Mouse (Mus musculus): Measurements from ENCODE around the gene Nav2. TPM values are rescaled to one million over a fixed set of nuclear protein-coding genes. Genes with fewer than 3 reads are reported as not detected.

Nav2 gene
- total RNA-seq, 2 experiments from 2014 or later = 53.0 to 60.1 TPM

GRCm38 (mm10) chr7:49396202-49396601 is 487.7 kb downstream of the Nav2 start:
- no peak for DNase-seq (ENCODE audit: low spot score)
- intact Hi-C loops (cut with DNase I) = no loop called here

- intact Hi-C loops (cut with DNase I) = loop anchor here (2.0 kb wide), 1 partner anchor 27 kb away; no protein-coding TSS in a partner anchor
- no peak for DNase-seq (ENCODE audit: low spot score)
Observed at GRCm38 (mm10) chr7:49397441-49398003, 489.0 kb downstream of the Nav2 start.

- intact Hi-C loops (cut with DNase I) = loop anchor here (2.0 kb wide), 1 partner anchor 27 kb away; no protein-coding TSS in a partner anchor
Observed at GRCm38 (mm10) chr7:49398020-49398516, 489.6 kb downstream of the Nav2 start.

GRCm38 (mm10) chr7:49399314-49399713 is 490.8 kb downstream of the Nav2 start:
- intact Hi-C loops (cut with DNase I) = loop anchor here (2.0 kb wide), 1 partner anchor 25 kb away; no protein-coding TSS in a partner anchor
- no peak for DNase-seq (ENCODE audit: low spot score)

More at GRCm38 (mm10) chr7:49398020-49398516, 489.6 kb downstream of the Nav2 start:
- no peak for DNase-seq (ENCODE audit: low spot score)

GRCm38 (mm10) chr7:49400463-49400862 is 491.9 kb downstream of the Nav2 start:
- no peak for DNase-seq (ENCODE audit: low spot score)
- intact Hi-C loops (cut with DNase I) = no loop called here

GRCm38 (mm10) chr7:49402526-49402925 is 494.0 kb downstream of the Nav2 start:
- no peak for DNase-seq (ENCODE audit: low spot score)
- intact Hi-C loops (cut with DNase I) = no loop called here

- DNase-seq (ENCODE audit: low spot score) = no peak
Observed at GRCm38 (mm10) chr7:49407688-49408087, 499.2 kb downstream of the Nav2 start.

GRCm38 (mm10) chr7:49408625-49409024 is 500.1 kb downstream of the Nav2 start:
- intact Hi-C loops (cut with DNase I) = no loop called here
- no peak for DNase-seq (ENCODE audit: low spot score)

More at GRCm38 (mm10) chr7:49407688-49408087, 499.2 kb downstream of the Nav2 start:
- intact Hi-C loops (cut with DNase I) = no loop called here

GRCm38 (mm10) chr7:49409265-49409664 is 500.7 kb downstream of the Nav2 start:
- intact Hi-C loops (cut with DNase I) = no loop called here
- no peak for DNase-seq (ENCODE audit: low spot score)

GRCm38 (mm10) chr7:49410188-49410587 is 501.7 kb downstream of the Nav2 start:
- intact Hi-C loops (cut with DNase I) = no loop called here
- DNase-seq (ENCODE audit: low spot score) = no peak

GRCm38 (mm10) chr7:49410892-49411291 is 502.4 kb downstream of the Nav2 start:
- intact Hi-C loops (cut with DNase I) = no loop called here
- no peak for DNase-seq (ENCODE audit: low spot score)

- no peak for DNase-seq (ENCODE audit: low spot score)
- intact Hi-C loops (cut with DNase I) = no loop called here
Observed at GRCm38 (mm10) chr7:49411803-49412202, 503.3 kb downstream of the Nav2 start.

GRCm38 (mm10) chr7:49415131-49415530 is 506.6 kb downstream of the Nav2 start:
- DNase-seq (ENCODE audit: low spot score) = no peak
- intact Hi-C loops (cut with DNase I) = no loop called here

- no peak for DNase-seq (ENCODE audit: low spot score)
- intact Hi-C loops (cut with DNase I) = no loop called here
Observed at GRCm38 (mm10) chr7:49415716-49416115, 507.2 kb downstream of the Nav2 start.

- intact Hi-C loops (cut with DNase I) = no loop called here
- no peak for DNase-seq (ENCODE audit: low spot score)
Observed at GRCm38 (mm10) chr7:49418841-49419240, 510.3 kb downstream of the Nav2 start.

- intact Hi-C loops (cut with DNase I) = no loop called here
- DNase-seq (ENCODE audit: low spot score) = no peak
Observed at GRCm38 (mm10) chr7:49420139-49420802, 511.8 kb downstream of the Nav2 start.

GRCm38 (mm10) chr7:49421261-49421660 is 512.7 kb downstream of the Nav2 start:
- no peak for DNase-seq (ENCODE audit: low spot score)
- intact Hi-C loops (cut with DNase I) = no loop called here

GRCm38 (mm10) chr7:49423943-49424342 is 515.4 kb downstream of the Nav2 start:
- intact Hi-C loops (cut with DNase I) = loop anchor here (2.0 kb wide), 1 partner anchor 25 kb away; no protein-coding TSS in a partner anchor
- no peak for DNase-seq (ENCODE audit: low spot score)

GRCm38 (mm10) chr7:49426060-49426459 is 517.5 kb downstream of the Nav2 start:
- DNase-seq (ENCODE audit: low spot score) = no peak
- intact Hi-C loops (cut with DNase I) = loop anchor here (2.0 to 5.0 kb wide), 2 partner anchors 154 to 293 kb away; no protein-coding TSS in a partner anchor

GRCm38 (mm10) chr7:49427843-49428242 is 519.3 kb downstream of the Nav2 start:
- intact Hi-C loops (cut with DNase I) = loop anchor here (2.0 to 5.0 kb wide), 2 partner anchors 156 to 295 kb away; no protein-coding TSS in a partner anchor
- no peak for DNase-seq (ENCODE audit: low spot score)

GRCm38 (mm10) chr7:49428947-49429346 is 520.4 kb downstream of the Nav2 start:
- DNase-seq (ENCODE audit: low spot score) = no peak
- intact Hi-C loops (cut with DNase I) = loop anchor here (5.0 kb wide), 1 partner anchor 157 kb away; no protein-coding TSS in a partner anchor
